In the genomic region with DNA sequence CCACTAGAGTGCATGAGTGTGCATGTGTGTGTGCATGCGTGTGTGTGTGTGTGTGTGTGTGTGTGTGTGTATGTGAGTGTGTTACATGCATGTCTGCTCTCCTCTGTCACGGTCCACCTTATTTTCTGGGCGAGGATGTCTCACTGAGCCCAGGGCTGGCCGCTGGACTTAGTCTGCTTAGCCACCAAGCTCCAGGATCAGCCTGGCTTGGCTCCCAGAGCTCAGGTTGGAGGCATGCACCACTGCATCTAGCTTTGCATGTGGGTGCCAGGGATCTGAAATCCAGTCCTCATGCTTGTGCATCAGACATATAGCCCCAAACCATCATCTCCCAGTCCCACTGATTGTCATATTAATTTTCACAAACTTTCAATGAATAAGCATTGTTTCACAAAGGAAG, we compare ENCODE assay signal across 15 mouse cellular contexts. TPM values are rescaled to one million over a fixed set of nuclear protein-coding genes. Genes with fewer than 3 reads are reported as not detected.
"Had no signal": no experiment of that assay in that cellular context is flagged by ENCODE, and none has a peak within 500 bp of the region (broad histone marks: within the 10 kb centered on the region; RNA-seq: fewer than 3 reads in every experiment).

No protein-coding gene starts in this region.

- DNase-seq: lung, adult 2 months; lung, postnatal 14 days; right cerebral cortex, postnatal 14 days; thymus, adult 2 months; thymus, postnatal 25 days; thymus, postnatal 4 days had no signal

- H3K27ac ChIP-seq: lung, embryonic 15.5 days; macrophage; midbrain, embryonic 13.5 days; midbrain, embryonic 15.5 days; neural tube, embryonic 12.5 days; stomach, embryonic 15.5 days; stomach, postnatal 0 days had no signal

- H3K4me1 ChIP-seq: lung, embryonic 15.5 days; midbrain, embryonic 13.5 days; midbrain, embryonic 15.5 days; neural tube, embryonic 12.5 days; stomach, embryonic 15.5 days had no signal

- H3K27me3 ChIP-seq: lung, embryonic 15.5 days; megakaryocyte, embryonic 14.5 days; midbrain, embryonic 13.5 days; midbrain, embryonic 15.5 days; neural tube, embryonic 12.5 days; stomach, embryonic 15.5 days had no signal

- H3K4me3 ChIP-seq: lung, embryonic 15.5 days; megakaryocyte, embryonic 14.5 days; midbrain, embryonic 13.5 days; midbrain, embryonic 15.5 days; neural tube, embryonic 12.5 days; stomach, embryonic 15.5 days had no signal

- H3K9ac ChIP-seq: lung, embryonic 15.5 days; midbrain, embryonic 13.5 days; midbrain, embryonic 15.5 days; neural tube, embryonic 12.5 days; stomach, embryonic 15.5 days had no signal

- H3K36me3 ChIP-seq: lung, embryonic 15.5 days; midbrain, embryonic 13.5 days; midbrain, embryonic 15.5 days; neural tube, embryonic 12.5 days; stomach, embryonic 15.5 days had no signal

RNA-seq across cellular contexts. Expression of gene Prg4, which starts 2.3 kb away (rescaled TPM):
- total RNA-seq: megakaryocyte progenitor cell, adult 5-6 weeks had no signal
- polyA plus RNA-seq: macrophage had no signal
